Mouse (Mus musculus): ENCODE data around the gene Yif1a.

DNA sequence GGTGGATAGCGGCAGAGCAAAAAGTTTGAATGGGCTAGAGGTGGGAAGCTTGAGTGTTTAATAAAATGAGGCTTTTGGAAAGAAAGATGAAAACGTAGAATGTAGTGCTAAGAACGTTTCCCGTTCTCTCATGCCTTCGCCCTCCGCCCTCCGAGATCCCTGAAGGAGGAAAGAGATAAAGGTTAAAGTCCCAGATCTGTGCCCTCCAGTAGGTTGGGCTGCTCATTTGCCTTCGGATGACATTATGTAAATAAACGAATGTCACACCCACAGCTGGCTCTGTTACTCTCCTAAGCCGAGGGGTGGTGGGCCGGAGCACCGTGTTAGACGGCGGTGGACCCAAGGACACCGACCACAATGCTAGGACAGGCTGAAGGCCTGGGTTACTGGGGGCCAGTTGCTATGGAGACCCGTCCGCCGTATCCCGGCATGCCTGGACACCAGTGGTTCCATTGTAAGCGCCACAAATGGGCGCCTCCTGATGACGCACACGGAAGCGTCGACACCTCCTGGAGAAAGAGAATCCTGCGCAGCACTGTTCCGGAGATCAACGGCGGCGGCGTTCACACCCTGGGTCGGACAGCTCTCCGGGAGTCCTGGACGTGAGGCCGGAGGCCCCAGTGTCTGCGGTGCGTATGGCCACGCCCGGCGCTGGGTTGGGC is 47.3 kb upstream of the Yif1a start, which contains the start of gene Brms1:
- no peak for TF ChIP-seq CTCF (IDR thresholded peaks at IDR 0.05; ENCODE audit: low read depth, low read length)
- no peak for TF ChIP-seq POLR2A (IDR thresholded peaks at IDR 0.05; ENCODE audit: insufficient read depth, low read length)

All from ES-Bruce4 (cell line).